Mouse (Mus musculus): ENCODE results near the gene Slc24a2.

Slc24a2 gene

DNA sequence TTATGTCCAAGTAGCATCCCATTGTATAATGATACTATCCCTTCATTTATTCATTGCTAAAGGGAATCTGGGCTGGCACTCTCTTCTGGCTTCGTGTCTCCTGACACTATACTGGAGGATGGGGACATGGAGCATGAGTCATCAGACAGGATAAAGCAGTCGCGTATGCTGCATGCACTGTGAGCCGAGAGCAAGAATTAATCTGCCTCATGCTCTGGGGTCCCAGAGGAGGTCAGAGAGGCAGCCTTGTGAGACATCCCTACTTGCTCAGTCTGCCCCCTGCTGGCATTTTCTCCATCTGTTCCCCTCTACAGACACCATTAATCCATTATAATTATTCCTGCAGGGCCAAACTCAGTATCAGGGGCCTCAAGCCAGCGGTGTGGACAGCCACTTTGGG, 276.8 kb downstream of the Slc24a2 start:
- DNase-seq (ENCODE audit: low read depth): no peak

- DNase-seq (ENCODE audit: low read depth): no peak
Observed at GRCm38 (mm10) chr4:86948794-86949193, 281.5 kb downstream of the Slc24a2 start.

DNA sequence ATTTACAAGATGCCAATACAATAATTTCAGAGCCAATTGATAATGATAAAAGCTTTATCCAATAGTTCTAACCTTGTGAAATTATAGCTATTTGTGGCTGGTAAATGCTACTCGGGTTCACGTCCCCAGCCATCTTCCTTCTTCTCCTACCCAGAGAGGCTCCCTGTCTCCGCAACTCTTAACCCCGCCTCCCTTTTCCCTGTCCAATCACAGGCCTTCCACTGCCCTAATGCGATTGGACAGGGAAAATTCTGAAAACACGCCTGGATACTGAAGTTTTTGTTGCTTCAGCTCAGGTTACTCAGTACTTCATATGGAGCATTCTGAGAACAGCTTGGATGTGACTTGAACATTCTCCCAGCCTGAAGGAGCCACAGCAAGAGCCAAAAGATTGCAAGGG, 287.0 kb downstream of the Slc24a2 start:
- DNase-seq (ENCODE audit: low read depth): no peak

DNA sequence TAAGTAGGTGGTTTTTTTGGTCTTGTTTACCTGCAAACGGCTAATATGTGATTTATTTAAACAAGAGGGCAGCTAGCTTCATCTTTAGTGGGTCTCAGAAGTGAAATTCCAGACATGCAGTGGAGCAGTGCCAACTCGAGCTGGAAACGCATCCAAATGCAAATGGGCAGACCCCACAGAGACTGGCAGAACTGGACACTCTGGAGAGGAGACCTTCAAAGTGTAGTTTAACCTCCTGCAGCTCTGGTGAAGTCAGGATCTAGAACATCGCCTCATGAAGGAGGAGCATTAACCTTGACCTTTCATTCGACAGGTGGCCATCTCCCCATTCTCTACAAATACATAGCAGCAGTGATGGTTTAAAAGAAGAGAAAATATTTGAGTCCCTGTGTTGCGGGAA, 287.6 kb downstream of the Slc24a2 start:
- no peak for DNase-seq (ENCODE audit: low read depth)

GRCm38 (mm10) chr4:86936706-86937105, 293.6 kb downstream of the Slc24a2 start:
- no peak for DNase-seq (ENCODE audit: low read depth)

- DNase-seq (ENCODE audit: low read depth): no peak
Observed at GRCm38 (mm10) chr4:86936217-86936616, 294.1 kb downstream of the Slc24a2 start.
